Mouse (Mus musculus) cortical plate, adult 2 months (tissue): ENCODE data around the gene Tnrc6b. TPM values are rescaled to one million over a fixed set of nuclear protein-coding genes. Genes with fewer than 3 reads are reported as not detected.

Experiments used
- H3K27ac ChIP-seq: fragments of 200-500 bp; 2 replicates; pipeline ENCODE4 v1.5.1; 2012; ENCODE audit warnings: low read length, control low read depth, inconsistent platforms; ENCODE audit not compliant: insufficient read depth
- H3K4me1 ChIP-seq: fragments of 200-500 bp; 2 replicates; pipeline ENCODE4 v1.6.1; 2011; ENCODE audit warnings: low read length; ENCODE audit not compliant: control insufficient read depth, insufficient read depth
- H3K4me3 ChIP-seq: fragments of 200-500 bp; 2 replicates; pipeline ENCODE4 v1.5.1; 2011; ENCODE audit warnings: mild to moderate bottlenecking, low read length, control low read depth; ENCODE audit not compliant: insufficient read depth
- CTCF ChIP-seq: fragments of 200-500 bp; IDR thresholded peaks from 2 replicates; pipeline ENCODE4 v1.5.1; 2011; ENCODE audit warnings: mild to moderate bottlenecking, control low read depth, low read length; ENCODE audit not compliant: insufficient read depth; ENCODE audit errors: extremely low read depth
- POLR2A ChIP-seq: fragments of 200-500 bp; IDR thresholded peaks from 2 replicates; pipeline ENCODE4 v1.6.1; 2011; ENCODE audit warnings: mild to moderate bottlenecking, low read length, control low read depth; ENCODE audit not compliant: insufficient read depth; ENCODE audit errors: extremely low read depth
- polyA plus RNA-seq: library from polyadenylated mRNA; depleted of rRNA; stranded (reverse); fragments of >200 nt; gene quantifications from 2 replicates; pipeline ENCODE4 v1.2.3, GENCODE M21; 2012

The Tnrc6b gene
- polyA plus RNA-seq, 1 experiment: 44.2 TPM

DNA sequence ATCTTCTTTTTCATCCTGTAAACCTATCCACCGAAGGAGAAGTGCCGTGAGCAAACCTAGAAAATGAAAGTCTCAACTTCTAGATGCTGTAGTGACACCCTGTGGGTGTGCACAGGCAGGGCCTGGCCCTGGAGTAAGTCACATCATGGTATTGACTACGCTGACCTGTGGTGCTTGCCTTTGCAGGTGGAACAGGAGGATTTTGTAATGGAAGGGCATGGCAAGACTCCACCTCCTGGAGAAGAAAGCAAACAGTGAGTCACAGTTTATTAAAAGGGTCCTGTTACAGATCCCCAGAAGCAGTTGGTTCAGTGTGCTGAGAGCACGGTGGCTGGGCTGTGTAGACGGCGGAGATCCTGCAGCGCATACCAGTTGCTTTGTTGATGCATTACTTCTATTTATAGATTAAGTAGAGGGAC is 73.4 kb downstream of the Tnrc6b start:
- Histone ChIP-seq H3K4me3 (no peak overlapping the region), H3K27ac (no peak overlapping the region), H3K4me1 (no peaks in the 10 kb centered on the region)
- TF ChIP-seq CTCF (no peak), POLR2A (no peak)

DNA sequence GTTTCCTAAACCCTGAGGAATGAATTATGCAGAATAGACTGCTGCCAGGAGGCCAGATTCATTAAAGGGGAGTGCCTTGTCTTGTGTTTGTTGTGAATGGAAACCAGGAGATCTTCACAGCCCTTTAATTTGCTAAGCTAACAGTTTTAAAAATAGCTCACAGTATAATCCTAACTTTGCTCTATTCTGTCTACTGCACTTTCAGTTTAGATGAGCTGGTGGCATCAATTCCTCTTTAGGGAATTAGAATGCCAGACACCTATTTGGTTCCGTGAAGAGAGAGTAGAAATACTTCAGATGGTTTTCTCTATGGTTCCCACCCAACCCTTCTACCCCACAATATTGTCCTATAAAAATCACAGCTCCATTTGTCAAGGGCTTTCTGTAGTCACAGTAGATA is 74.6 kb downstream of the Tnrc6b start:
- H3K27ac ChIP-seq: no peak overlapping the region
- H3K4me3 ChIP-seq: no peak overlapping the region
- H3K4me1 ChIP-seq: no peaks in the 10 kb centered on the region
- TF ChIP-seq CTCF: no peak
- TF ChIP-seq POLR2A: no peak

GRCm38 (mm10) chr15:80787746-80788145 is 76.6 kb downstream of the Tnrc6b start:
- Histone ChIP-seq H3K4me1 (no peaks in the 10 kb centered on the region), H3K4me3 (no peak overlapping the region), H3K27ac (no peak overlapping the region)
- TF ChIP-seq CTCF (no peak), POLR2A (no peak)

DNA sequence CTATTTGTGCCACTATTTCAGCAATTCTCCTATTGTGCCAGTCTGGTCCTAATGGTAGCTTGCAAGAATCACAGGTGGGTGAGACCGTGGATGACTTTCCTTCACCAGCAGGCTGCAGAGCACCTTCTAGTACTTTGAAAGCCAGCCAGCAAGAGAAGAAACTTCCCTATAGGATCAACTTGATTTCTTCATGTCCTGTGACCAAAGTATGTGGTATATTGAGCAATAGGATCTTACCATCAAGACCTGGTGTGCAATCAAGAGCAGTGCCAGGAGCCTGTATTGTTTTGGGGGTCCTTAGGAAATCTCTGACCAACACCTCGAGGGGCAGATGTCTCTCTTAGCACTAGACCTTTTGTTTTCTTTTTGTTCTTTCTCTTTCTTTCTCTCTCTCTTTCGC is 81.4 kb downstream of the Tnrc6b start:
- no peak for TF ChIP-seq CTCF
- no peak for TF ChIP-seq POLR2A
- Histone ChIP-seq H3K4me1 (no peaks in the 10 kb centered on the region), H3K4me3 (no peak overlapping the region), H3K27ac (no peak overlapping the region)

DNA sequence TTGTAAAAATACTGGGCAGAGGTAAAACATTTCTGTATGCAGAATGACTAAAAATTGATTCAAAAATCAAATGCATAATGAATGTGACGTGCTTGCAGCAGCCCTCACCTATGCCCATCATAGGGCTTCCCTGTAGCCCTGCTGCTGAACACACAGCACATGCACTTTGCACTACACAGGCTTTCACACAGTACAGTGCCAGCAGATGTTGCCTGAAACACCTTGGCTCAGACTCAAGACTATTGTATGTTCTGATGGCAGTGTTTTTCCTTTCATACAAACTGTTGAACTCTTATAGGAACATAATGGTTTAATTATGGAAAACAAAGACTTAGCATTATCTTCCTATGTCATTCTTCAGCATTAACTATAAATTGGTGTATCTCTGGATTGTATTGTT is 84.0 kb downstream of the Tnrc6b start:
- no peak overlapping the region for H3K27ac ChIP-seq
- no peak overlapping the region for H3K4me3 ChIP-seq
- no peaks in the 10 kb centered on the region for H3K4me1 ChIP-seq
- no peak for TF ChIP-seq CTCF
- TF ChIP-seq POLR2A: no peak

- no peak for TF ChIP-seq POLR2A
- TF ChIP-seq CTCF: no peak
- Histone ChIP-seq H3K4me3 (peak overlapping the region; percentile 36), H3K4me1 (peaks cover 3% of the 10 kb centered on the region; the same call in 1 of the 2 replicates), H3K27ac (no peak overlapping the region)
Measured at GRCm38 (mm10) chr15:80797757-80798156, 86.6 kb downstream of the Tnrc6b start.

GRCm38 (mm10) chr15:80798367-80799073 is 87.4 kb downstream of the Tnrc6b start:
- peaks cover 7% of the 10 kb centered on the region; the same call in 1 of the 2 replicates for H3K4me1 ChIP-seq
- H3K4me3 ChIP-seq: peak overlapping the region; percentile 36
- TF ChIP-seq POLR2A (peak; percentile 98), CTCF (no peak)
- H3K27ac ChIP-seq: no peak overlapping the region

DNA sequence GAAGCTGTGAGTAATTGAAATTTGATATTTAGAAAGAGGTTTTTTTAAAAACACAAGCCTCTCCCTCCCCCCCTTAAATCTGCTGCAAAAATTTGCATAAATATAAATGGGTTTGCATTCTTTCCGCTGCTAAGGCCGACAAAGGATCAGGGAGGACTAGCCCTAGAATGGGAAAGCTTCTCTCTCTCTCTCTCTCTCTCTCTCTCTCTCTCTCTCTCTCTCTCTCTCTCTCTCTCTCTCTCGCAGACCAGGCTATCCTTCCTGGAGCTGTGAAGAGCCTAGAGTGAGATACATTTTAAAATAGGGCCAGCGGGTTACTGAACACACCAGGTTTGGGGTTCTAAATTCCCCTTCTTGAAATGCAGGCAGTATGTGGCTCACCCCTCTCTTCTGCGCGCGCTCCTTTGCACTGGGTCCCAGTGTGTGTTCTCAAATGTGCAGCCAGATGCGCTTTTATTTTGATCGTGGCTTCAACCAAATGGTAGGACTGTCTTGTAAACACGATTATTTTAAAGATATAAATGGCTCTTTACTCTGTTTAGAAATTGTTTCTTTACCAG is 88.0 kb downstream of the Tnrc6b start:
- TF ChIP-seq POLR2A (0 out of 2 replicates have a peak, but pooled peaks have one; percentile 31), CTCF (no peak)
- peak overlapping the region; percentile 36 for H3K4me3 ChIP-seq
- H3K4me1 ChIP-seq: peaks cover 8% of the 10 kb centered on the region; the same call in 1 of the 2 replicates
- H3K27ac ChIP-seq: peak overlapping the region; percentile 36; the same call in 1 of the 2 replicates

DNA sequence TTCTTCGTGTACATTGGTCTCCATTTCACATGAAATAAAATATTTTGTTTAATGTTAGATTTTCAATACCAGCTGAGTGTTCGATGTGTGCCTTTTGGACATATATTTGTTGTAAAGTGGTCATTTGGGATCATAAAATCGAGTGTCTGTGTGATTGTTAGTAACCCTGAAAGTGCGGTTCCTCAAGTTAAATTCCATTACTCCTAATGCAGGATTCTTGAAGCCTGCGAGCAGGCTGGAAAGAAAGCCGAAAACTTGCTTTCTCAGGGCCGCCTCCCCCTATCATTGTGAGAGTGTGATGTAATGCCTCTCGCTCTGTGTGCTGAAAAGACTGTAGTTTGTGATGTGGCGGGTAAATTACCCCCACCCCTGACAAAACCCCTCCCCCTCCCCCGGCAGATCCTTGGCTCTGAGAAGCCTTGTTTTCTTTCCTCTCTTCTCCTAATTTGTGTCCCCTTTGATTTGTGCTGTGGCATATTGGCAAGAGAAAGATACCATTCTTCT is 88.6 kb downstream of the Tnrc6b start:
- TF ChIP-seq CTCF: no peak
- peak; percentile 47; the same call in 1 of the 2 replicates for TF ChIP-seq POLR2A
- H3K4me1 ChIP-seq: peaks cover 10% of the 10 kb centered on the region
- H3K27ac ChIP-seq: no peak overlapping the region
- H3K4me3 ChIP-seq: peak overlapping the region; percentile 36

DNA sequence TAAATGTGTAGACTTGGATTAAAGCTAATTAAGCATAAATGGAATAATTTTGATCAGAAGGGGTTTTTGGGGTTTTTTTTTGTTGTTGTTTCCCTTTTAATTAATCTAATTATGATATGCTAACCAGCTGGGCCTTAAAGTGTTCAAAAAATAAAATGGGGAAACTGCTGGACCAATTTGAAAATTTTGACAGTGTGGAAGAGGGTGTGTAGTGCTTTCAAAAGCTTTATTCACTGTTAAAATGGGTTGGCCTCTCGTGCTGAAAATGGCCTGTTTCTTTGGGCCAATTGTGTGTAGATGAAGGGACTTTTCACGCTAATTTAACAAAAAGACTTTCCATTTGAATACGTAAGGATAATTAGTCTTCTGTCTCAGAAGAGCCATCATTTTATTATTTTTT is 89.1 kb downstream of the Tnrc6b start:
- Histone ChIP-seq H3K4me3 (peak overlapping the region; percentile 36; the same call in 1 of the 2 replicates), H3K27ac (no peak overlapping the region), H3K4me1 (peaks cover 10% of the 10 kb centered on the region)
- TF ChIP-seq POLR2A (no peak), CTCF (no peak)
